Mouse (Mus musculus) monocyte, adult 5-6 weeks (primary cell): ENCODE measurements around the gene Olfr1328. TPM values are rescaled to one million over a fixed set of nuclear protein-coding genes. Genes with fewer than 3 reads are reported as not detected.
"Not testable (repeated sequence)": the region's sequence is repeated elsewhere in the genome, so short reads cannot be mapped to it uniquely, and the experiment has no call there.

ENCODE experiments used
- ATAC-seq: fragments of 153-309, 156-312 bp; replicated peaks from 2 replicates; pipeline ENCODE4 v1.8.0; 2017; ENCODE audit warnings: mild to moderate bottlenecking; ENCODE audit not compliant: low TSS enrichment, insufficient number of reproducible peaks, severe bottlenecking, poor library complexity, low FRiP score
- total RNA-seq: library from RNA; stranded (forward); fragments of 200-1000, 200-491, 200-594 nt; gene quantifications from 3 replicates; pipeline ENCODE4 v1.2.3, GENCODE M21; 2017

Gene Olfr1328
- not detected in 3 replicates for total RNA-seq

- ATAC-seq: no peak
Observed at GRCm38 (mm10) chr4:118938512-118938911, at the start of gene Olfr1328. Gene Olfr1328 (minus strand): TSS chr4:118938612.

GRCm38 (mm10) chr4:118985291-118985690, 46.9 kb upstream of the Olfr1328 start:
- ATAC-seq: no peak

- no peak for ATAC-seq
Observed at GRCm38 (mm10) chr4:118973281-118973680, 34.9 kb upstream of the Olfr1328 start.

GRCm38 (mm10) chr4:118967711-118968110, 29.3 kb upstream of the Olfr1328 start:
- ATAC-seq: no peak

- no peak for ATAC-seq
Observed at GRCm38 (mm10) chr4:118961141-118961628, 22.8 kb upstream of the Olfr1328 start, which contains the start of gene Lao1. Gene Lao1 (plus strand): TSS chr4:118961578.

GRCm38 (mm10) chr4:118958812-118959211, 20.4 kb upstream of the Olfr1328 start:
- ATAC-seq: no peak

GRCm38 (mm10) chr4:118931326-118931725, 7.1 kb downstream of the Olfr1328 start:
- ATAC-seq: not testable (repeated sequence)

- not testable (repeated sequence) for ATAC-seq
Observed at GRCm38 (mm10) chr4:118917365-118917764, 21.0 kb downstream of the Olfr1328 start, which contains the start of gene Olfr1329. Gene Olfr1329 (minus strand): TSS chr4:118917465.

GRCm38 (mm10) chr4:118901981-118902380, 36.4 kb downstream of the Olfr1328 start:
- ATAC-seq: no peak

GRCm38 (mm10) chr4:118888297-118888696, 50.1 kb downstream of the Olfr1328 start, which contains the start of gene Olfr1330:
Gene Olfr1330 (plus strand): TSS chr4:118888597.
- no peak for ATAC-seq

Other genes with a start within 250 kb of the Olfr1328 start
- not detected in 3 replicates for gene Olfr1342, start 245.9 kb downstream of the Olfr1328 start, total RNA-seq
- 0.32 TPM in 1 of 3 replicates, not detected in the others for gene Olfr1341, start 235.1 kb downstream of the Olfr1328 start, total RNA-seq
- not detected in 3 replicates for gene Olfr1340, start 218.5 kb downstream of the Olfr1328 start, total RNA-seq
- gene Olfr1339, start 206.4 kb downstream of the Olfr1328 start, total RNA-seq: not detected in 3 replicates
- gene Olfr1338, start 179.9 kb downstream of the Olfr1328 start, total RNA-seq: not detected in 3 replicates
- not detected in 3 replicates for gene Olfr1337, start 156.0 kb downstream of the Olfr1328 start, total RNA-seq
- not detected in 3 replicates for gene Olfr1335, start 128.7 kb downstream of the Olfr1328 start, total RNA-seq
- gene Olfr1333, start 102.3 kb downstream of the Olfr1328 start, total RNA-seq: not detected in 3 replicates
- not detected in 3 replicates for gene Olfr1331, start 74.0 kb downstream of the Olfr1328 start, total RNA-seq
- gene Olfr1330, start 50.0 kb downstream of the Olfr1328 start, total RNA-seq: not detected in 3 replicates
- gene Olfr1329, start 21.1 kb downstream of the Olfr1328 start, total RNA-seq: not detected in 3 replicates
- gene Lao1, start 23.0 kb upstream of the Olfr1328 start, total RNA-seq: not detected in 3 replicates
- gene Slc2a1, start 170.1 kb upstream of the Olfr1328 start, total RNA-seq: 25.2 to 35.8 TPM (median 30.1 TPM) in 3 replicates
- 6.1 to 7.5 TPM (median 6.9 TPM) in 3 replicates for gene Zfp691, start 235.6 kb upstream of the Olfr1328 start, total RNA-seq